Mouse (Mus musculus) mesoderm, embryonic 11.5 days (tissue): Measurements from ENCODE around the gene Atp5g2.
"Not testable (repeated sequence)": the region's sequence is repeated elsewhere in the genome, so short reads cannot be mapped to it uniquely, and the experiment has no call there.

Source experiments
- DNase-seq: peaks from one replicate; pipeline ENCODE4 v3.0.0-alpha.2; 2012; ENCODE audit warnings: low read depth, low spot score

Atp5g2 gene

DNA sequence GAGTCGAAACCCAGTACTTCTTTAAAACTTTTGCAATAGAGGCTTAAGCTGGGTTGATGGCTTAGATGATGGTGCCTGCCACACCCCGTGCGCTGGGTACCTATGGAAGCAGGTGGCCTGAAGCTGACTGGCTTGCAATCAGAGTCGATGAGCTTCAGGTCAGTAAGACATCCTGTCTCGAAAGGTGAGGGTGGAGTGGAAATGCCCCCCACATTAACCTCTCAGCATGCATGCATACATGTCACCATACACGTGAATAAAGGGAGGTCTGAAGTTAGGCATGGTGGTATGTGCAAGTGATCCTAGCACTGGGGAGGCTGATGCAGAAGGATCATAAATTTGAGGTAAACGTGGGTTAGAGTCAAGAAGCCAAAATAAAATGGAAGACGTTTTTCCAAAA, 2.6 kb downstream of the Atp5g2 start:
- no peak for DNase-seq

DNA sequence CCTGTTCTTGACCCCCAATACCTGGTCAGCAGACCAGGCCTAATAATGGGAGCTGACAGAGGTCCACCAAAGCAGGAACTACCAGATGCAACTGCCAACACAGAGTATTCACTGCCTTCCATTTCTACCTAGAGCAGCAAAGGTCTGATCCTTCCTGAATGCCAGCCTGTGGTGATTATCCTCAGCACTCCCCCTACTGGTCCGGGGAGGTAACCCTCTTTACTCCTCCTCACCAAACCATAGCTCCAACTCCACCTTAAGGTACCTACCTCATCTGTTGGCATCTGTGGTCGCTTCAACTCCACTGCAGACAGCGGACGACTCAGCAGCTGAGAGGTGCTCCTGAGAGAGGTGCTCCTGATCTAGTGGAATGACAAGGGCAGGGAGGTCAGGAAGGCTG, 6.7 kb downstream of the Atp5g2 start:
- peak; percentile 60 for DNase-seq

DNA sequence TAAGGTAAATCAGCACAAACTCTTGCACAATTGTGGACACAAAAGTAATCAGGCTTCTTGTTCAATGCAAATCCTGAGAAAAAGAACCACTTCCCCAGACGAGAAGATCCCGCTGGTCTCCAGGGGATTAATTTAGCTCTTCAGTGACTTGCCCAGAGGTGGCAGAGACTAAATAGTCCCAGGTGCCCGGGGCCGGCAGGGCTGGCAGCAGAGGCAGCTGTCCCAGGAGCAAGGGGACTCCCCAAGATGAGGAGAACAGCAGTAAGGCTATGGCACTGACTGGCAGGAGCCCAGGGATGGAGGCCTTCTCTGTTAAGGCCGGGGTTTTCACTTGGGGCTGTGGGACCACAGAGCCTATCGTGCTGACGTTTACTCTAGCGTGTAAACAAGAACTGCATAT, 8.3 kb downstream of the Atp5g2 start:
- DNase-seq, result no peak

DNA sequence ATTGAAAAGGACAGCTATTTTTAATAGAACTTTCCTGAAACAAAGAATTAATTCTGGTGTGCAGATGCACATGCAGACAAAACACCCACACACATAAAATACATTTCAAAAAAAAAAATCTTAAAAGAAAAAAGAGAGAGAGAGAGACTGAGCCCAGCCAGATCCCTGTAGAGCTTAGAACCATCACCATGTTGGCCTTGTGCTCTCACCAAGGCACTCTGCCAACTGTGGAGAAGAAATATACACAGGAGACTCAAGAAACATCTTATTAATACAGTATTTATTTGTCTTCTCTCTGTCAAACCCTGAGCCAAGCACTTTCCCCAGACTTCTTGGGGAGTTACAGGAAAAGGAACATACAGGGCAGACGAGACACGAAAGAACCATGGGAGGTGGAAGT, 9.6 kb downstream of the Atp5g2 start:
- not testable (repeated sequence) for DNase-seq

DNA sequence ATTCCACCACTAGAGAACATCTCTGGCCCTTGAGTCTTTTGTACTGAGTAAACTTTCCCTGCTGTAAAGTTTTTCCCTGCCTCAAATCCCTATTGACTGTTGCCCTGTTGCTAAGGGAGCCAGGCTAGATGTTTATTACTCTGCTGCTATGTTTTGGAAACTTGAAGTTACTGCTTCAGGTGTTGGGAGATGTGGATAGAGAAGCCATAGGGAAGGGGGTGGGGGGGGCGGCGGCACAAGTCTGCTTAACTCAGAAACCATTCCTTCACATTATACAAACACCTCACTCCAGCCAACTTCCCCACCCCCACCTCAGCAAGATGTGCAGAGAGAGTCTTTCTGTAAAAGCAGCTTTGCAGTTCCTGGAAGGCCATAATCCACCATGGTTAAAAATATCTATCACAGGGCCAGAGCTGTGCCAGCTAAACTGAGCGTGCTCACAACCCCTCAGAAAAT, 14.2 kb downstream of the Atp5g2 start:
- no peak for DNase-seq

DNA sequence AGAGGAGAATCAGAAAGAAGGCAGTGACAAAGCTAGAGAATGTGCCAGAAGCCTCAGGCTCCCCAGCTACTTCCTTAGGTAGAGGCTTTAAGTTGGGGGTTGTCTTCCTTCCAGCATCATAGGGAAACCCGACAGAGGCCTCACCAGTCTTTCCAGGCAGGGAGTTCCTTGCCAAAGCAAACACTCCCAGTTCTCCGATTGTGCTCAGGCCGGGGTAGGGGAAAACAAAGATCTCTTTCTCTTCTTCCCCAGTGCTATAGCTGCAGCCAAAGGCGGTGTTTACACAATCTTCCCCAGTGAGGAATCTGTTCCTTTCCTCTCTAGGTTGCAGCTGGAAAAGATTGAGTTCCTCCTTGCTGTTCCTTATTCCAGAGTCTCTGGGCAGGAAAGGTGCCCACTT, 15.5 kb downstream of the Atp5g2 start:
- peak; percentile 54 for DNase-seq

DNA sequence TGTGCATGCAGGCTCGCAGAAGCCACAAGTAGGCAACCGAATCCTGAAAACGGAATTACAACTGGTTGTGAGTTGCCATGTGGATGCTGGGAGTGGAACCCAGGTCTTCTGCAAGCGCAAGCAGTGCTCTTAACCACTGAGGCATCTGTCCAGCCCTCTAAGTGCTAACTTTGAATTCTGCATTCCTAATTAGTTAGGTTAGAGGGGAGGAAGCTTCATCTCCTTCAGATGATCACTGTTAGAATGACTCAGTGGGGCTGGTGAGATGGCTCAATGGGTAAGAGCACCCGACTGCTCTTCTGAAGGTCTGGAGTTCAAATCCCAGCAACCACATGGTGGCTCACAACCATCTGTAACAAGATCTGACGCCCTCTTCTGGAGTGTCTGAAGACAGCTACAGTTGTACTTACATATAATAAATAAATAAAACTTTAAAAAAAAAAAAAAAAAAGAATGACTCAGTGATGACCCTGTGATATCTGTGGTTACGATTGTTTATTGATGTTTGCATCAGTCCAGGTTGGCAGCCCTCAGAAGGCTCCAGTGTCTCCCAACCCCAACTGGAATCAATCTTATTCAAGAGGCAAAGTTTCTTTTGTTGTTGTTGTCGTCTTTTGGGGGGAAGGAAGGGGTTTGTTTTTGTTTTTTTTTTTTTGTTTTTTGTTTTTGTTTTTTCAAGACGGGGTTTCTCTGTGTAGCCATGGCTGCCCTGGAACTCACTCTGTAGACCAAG, 20.1 kb downstream of the Atp5g2 start:
- not testable (repeated sequence) for DNase-seq

DNA sequence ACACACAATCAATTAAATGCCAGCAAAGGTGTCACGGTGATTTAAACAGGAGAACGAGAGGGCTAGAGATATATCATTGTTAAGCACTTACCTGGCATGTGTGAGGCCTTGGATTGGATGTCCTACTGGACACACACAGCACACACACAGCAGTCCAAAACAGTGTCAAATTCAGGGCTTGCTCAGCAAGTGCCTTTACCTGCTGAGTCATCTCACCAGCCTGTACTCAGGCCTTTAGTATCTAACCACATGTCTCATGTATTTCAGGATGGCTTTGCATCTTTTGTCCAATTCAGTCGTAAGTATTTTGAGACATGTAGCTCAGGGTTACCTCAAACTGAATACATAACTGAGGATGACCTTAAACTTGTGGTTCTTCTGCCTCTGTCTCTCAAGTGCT, 21.0 kb downstream of the Atp5g2 start:
- no peak for DNase-seq

DNA sequence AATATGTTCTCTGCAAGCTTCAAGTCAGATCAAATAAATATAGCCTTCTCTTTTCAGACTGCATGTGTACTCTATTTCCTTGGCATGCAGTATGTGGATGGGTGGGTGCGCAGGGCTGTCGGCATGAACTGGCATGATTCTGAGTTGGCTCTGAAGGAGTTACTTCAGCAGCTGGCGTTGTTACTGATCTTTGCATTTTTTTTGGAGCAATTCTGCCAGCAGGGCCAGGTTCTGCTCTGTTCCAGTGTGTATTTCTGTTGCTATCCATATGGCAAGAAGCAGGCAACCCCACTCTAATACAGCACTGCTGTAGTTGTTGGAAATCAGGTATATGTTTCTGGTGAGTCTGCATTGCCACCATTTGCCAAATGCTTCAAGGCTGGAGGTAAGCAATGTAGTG, 36.3 kb downstream of the Atp5g2 start:
- DNase-seq, result no peak

DNA sequence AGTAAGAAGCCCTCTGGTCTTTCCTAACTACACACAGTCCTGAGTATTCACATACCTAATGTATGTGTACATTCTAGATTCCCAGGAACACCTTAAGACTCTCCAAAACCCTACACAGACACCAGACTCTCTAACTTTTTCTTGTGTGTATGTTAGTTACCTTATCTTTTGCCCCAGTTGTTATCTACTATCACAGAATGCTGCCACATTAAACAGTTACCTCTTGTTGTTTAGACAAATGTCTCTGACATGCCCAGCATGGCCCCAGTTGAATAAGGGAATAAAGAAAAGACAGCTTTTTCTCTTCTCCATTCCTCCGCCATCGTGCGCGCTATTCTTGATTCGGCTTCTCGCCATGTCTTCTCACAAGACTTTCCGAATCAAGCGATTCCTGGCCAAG, 37.5 kb downstream of the Atp5g2 start:
- no peak for DNase-seq

DNA sequence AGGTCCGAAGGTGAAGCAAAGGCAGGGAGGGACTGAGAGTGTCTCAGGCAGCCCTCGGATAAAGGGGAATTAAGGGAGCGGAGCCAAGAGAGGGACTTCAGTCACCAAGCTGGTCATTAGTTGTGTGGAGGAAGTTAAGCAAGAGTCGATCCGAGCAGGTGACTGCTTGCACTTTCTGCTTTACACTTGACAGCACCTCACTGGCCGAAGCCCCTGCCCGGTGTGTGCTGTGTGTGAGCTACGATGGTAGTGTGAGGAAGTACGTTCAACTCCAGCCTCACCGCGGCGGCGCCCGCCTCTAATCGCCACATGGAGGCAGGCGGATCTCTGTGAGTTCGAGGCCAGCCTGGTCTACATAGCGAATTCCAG, 46.5 kb downstream of the Atp5g2 start:
- DNase-seq, result no peak

DNA sequence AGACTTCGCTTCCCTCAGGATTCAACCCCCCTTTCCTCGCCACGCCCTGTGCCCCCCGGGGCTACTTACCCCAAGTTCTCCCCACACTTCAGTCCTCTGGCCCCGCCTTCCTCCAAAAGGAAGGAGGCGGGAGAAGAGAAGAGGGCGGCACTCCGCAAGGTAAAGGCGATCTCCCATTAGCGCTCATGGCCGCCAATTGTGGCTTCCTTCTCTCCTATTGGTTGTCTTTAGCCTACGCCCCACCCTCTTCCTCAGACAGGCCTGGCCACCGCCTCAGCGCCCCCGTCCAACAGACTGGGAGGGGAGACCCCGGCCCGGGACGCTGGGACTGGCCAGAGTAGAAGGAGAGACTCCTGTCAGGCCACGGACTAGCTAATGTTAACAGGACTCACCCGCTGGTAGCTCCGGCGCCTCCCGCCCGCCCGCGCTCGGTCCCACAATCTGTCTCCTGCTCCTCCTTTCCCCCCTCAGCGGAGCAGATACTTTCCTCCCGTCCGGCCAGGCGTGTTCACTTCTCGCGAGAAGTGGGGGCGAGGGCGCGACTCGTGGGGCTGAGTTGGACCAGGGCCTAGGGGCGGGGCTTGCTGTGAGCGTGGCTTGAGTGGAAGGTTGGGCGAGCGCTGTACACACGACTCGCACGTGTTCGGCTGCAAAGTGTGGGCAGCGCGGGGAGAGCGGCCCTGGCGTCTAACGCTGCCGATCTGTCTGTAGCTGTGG, 47.0 kb downstream of the Atp5g2 start, which contains the start of the genes Gm28047 and Atf7:
Gm28047 (minus strand) TSS at position 98 of the 717 bp plus-strand sequence.
Atf7 (minus strand) TSS at position 495 of the 717 bp plus-strand sequence.
- DNase-seq, result peak; percentile 99

DNA sequence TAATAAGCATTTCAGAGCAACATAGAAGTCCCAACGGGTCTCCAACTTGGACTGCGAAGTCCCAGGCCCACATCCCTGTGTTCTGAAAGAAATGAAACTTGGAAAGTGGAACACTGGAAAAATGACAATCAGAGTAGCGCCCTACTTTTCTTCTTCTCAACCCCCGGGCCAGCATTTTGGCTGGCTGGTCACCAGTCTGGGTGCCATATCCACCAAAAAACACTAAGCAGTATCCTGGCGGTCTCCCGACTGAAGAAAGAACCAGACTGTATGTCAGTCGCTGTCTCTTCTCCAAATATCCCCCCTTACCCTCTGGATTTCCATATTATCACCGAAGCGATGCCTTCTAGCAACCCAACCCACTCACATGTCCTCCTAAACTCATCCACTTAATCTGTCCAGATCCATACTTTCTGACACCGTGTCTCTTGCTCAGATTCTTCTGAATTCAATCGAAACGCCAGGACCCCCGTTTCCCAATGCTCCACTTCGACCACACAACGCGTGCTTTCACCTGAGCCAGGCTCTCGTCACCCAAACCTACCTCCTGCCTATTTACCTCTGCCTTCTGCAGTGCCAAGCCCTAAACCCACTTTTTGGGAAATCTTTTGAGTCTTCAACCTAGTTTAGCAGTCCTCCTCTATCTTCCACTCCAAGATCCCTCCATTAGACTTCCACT, 47.7 kb downstream of the Atp5g2 start:
- no peak for DNase-seq

DNA sequence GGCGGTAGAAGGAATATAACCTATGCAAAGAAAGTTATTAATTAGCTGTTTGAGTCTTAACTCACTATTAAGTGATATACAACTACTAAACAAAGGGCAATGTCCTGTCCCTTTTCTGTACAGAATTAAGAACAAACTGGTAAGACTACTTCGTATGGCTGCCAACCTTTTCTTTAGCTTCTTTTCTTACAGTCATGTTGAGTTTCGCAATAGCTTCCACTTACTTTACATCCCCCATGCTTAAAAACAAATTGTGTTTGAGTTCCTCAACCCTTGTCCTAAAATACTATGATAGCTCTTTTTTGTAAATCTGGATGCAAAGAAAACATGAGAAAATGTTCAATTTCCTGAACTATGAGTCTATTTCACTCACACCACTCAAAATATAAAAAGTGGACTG, 49.0 kb downstream of the Atp5g2 start:
- no peak for DNase-seq

DNA sequence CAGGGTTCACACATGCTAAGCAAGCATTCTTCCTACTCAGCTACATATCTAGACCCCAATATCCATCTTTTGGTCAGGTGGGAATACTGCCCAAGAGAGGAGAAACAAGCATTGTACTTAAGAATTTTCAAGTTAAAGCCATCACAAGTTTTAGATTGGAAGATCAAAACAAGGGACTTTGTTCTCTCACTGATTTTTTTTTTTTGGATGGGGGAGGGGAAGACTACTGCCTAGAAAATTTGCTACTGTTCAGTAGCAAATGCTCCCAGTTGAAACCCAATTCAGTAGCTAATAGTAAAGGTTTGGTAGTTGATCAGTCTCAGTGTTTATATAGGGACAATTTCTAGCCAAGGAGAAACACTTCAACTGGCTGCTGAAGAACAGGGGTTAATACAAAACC, 49.6 kb downstream of the Atp5g2 start:
- DNase-seq, result no peak

DNA sequence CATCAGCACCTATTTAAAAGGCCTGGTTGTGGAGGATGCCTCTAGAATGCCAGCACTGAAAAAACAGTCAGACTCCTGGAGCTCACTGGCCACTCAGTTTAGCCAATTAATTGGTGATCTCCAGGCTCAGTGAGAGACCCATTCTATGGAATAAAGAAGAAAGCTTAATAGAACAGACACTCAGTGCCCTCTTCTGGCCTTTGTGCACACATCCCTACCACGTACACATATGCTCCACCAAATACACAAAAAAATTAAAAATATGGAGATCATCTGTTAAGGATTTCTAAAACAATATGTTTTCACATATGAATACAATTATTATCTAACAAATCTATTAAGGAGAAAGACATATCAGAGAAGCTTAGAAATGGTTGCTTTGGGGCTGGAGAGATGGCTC, 51.4 kb downstream of the Atp5g2 start:
- no peak for DNase-seq

DNA sequence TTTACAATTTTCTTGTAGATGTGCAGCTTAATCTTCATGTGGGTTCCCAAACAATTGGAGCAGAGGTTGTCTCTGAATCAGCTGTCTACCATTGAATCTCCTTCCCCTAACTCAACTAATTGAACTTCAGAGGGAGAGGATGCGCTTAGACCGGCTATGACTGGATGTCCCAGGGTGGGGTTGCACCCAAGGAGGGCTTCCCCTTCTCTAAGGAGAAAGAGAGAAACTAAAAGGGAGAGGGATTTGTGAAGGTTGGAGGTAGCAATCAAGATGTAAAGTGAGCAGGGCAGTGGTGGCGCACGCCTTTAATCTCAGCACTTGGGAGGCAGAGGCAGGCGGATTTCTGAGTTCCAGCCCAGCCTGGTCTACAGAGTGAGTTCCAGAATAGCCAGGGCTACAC, 52.7 kb downstream of the Atp5g2 start:
- no peak for DNase-seq

DNA sequence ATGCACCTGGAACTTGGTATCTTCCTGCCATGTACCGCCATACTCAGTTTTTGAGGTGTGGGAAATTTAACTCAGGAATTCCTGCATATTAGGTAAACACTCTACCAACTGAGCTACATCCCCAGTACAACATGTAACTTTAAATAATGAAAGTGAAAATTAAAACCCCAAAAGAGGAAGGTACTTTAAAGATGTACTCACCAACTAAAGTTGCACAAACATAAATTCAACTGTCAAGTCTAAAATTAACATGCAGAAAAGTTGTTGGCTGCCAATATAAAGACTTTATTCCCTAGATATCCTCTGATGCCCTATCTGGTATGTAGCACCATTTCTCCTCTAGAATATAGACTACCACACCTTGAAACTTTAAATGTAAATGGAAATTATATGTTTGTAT, 54.5 kb downstream of the Atp5g2 start:
- DNase-seq, result no peak

DNA sequence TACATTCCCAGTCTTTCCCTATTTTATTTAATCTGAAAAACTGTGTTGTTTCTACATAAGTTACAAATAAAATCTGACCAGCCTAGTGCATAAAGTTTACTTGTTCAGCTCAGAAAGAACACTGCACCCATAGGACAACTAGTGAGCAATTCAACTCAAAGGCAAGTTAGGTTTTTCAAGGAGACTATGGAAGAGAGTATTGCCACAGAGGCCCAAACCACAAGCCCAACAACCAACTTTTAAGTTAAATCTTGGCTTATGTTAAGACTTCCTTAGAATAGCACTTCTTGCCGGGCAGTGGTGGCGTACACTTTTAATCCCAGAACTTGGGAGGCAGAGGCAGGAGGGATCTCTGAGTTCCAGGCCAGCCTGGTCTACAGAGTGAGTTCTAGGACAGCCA, 56.0 kb downstream of the Atp5g2 start:
- DNase-seq, result no peak

DNA sequence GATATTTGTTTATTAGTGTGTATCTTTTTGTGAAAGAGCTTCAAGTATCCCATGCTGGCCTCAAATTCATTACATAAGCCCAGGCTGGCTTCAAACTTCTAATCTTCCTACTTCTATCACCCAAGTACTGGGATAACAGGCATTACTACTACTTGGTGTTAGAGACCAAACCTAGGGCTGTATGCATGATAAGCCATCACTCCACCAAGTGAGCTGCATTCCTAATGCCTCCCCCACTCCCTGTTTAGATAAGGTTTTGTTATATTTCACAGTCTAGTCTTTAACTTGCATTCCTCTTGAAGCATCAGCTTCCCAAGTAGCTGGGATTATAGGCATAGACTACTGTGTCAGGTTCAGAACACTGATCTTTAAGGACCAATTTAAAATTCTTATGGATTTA, 57.9 kb downstream of the Atp5g2 start:
- no peak for DNase-seq

DNA sequence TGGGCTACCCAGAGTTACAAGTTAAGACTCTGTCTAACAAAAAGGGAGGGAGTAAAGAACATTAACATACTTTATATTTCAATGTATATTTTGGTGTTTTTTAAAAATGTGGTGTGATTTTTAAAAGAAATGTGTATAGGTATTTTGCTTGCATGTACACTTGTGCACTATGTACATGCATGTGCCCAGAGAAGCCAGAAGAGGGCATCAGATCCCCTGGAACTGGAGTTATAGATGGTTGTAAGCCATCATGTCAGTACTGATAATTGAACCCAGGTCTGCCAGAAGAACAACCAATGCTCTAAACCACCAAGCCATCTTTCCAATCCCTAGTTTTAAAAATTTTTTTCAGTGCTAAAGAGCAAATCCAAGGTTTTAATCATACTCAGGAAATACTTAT, 59.2 kb downstream of the Atp5g2 start:
- DNase-seq, result no peak
